19 mouse cellular contexts compared by ENCODE assay signal in the genomic region with DNA sequence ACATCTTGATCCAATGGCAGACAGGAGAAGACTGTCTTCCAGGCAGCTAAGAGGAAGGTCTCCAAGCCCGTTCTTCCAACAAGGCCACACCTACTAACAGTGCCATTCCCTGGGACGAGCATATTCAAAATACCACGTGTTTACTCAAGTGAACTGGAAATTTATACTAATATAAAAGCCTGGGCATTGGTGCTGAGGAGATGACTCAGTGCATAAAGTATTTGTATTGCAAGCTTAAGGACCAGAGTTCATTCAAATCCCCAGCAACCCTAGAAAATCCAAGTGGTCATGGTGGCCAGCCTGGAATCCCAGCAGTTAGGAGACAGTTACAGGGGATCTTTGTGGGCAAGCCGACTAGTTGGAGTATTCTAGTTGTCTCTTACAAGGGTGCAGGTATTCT.
"Had no signal": no experiment of that assay in that cellular context is flagged by ENCODE, and none has a peak within 500 bp of the region (broad histone marks: within the 10 kb centered on the region; RNA-seq: fewer than 3 reads in every experiment).

No protein-coding gene starts in this region.

- H3K36me3 ChIP-seq: kidney, embryonic 15.5 days; limb, embryonic 10.5 days; limb, embryonic 13.5 days; liver, embryonic 12.5 days; liver, embryonic 15.5 days; midbrain, embryonic 12.5 days; midbrain, embryonic 15.5 days had no signal

- H3K9ac ChIP-seq: kidney, embryonic 15.5 days; limb, embryonic 13.5 days; liver, embryonic 12.5 days; liver, embryonic 15.5 days; midbrain, embryonic 12.5 days; midbrain, embryonic 15.5 days had no signal

- H3K4me1 ChIP-seq: kidney, embryonic 15.5 days; liver, embryonic 12.5 days; liver, embryonic 15.5 days; midbrain, embryonic 12.5 days had no signal

- DNase-seq: kidney, adult 11 months; kidney, adult 8-10 months; kidney, postnatal 10 days; kidney, postnatal 36 days; liver; lung, adult 18-20 months; right cerebral cortex, postnatal 4 days; thymus, adult 2 months; thymus, postnatal 14 days; thymus, postnatal 4 days had no signal

- H3K9me3 ChIP-seq: kidney, embryonic 15.5 days; limb, embryonic 10.5 days; limb, embryonic 13.5 days; liver, embryonic 15.5 days; midbrain, embryonic 12.5 days; midbrain, embryonic 15.5 days had no signal

- ATAC-seq: liver, embryonic 12.5 days; midbrain, embryonic 15.5 days had no signal

- H3K4me3 ChIP-seq: kidney, embryonic 15.5 days; limb, embryonic 10.5 days; limb, embryonic 13.5 days; liver, embryonic 12.5 days; liver, embryonic 15.5 days; midbrain, embryonic 12.5 days; midbrain, embryonic 15.5 days had no signal

- H3K27ac ChIP-seq: kidney, embryonic 15.5 days; limb, embryonic 10.5 days; limb, embryonic 13.5 days; liver, embryonic 12.5 days; liver, embryonic 15.5 days; macrophage; midbrain, embryonic 12.5 days; midbrain, embryonic 15.5 days; stomach, postnatal 0 days had no signal

- H3K4me2 ChIP-seq: kidney, embryonic 15.5 days; limb, embryonic 13.5 days; liver, embryonic 12.5 days; liver, embryonic 15.5 days; midbrain, embryonic 12.5 days; midbrain, embryonic 15.5 days had no signal

- H3K27me3 ChIP-seq: kidney, embryonic 15.5 days; limb, embryonic 13.5 days; liver, embryonic 12.5 days; midbrain, embryonic 12.5 days; midbrain, embryonic 15.5 days had no signal
